Mouse (Mus musculus) forebrain, embryonic 11.5 days (tissue): Measurements from ENCODE around the gene Rundc3a. TPM values are rescaled to one million over a fixed set of nuclear protein-coding genes. Genes with fewer than 3 reads are reported as not detected.
A peak's percentile ranks its signal among the peaks of the same experiment; 100 is the strongest.
"Not testable (repeated sequence)": the region's sequence is repeated elsewhere in the genome, so short reads cannot be mapped to it uniquely, and the experiment has no call there.

ENCODE experiments used
- ATAC-seq: fragments of 200-750 bp; cut with Nextera tagmentation; replicated peaks from 2 replicates; pipeline ENCODE4 v1.8.0; 2017; ENCODE audit warnings: moderate TSS enrichment; ENCODE audit not compliant: low FRiP score
- DNase-seq: peaks from one replicate; pipeline ENCODE4 v3.0.0-alpha.2; 2017; ENCODE audit warnings: low spot score
- H3K27ac ChIP-seq: fragments of 300-500 bp; sonication (generic); 2 replicates; pipeline ENCODE4 v1.5.1; 2014; ENCODE audit warnings: low read depth, low read length
- H3K27me3 ChIP-seq: fragments of 300-500 bp; sonication (generic); 2 replicates; pipeline ENCODE4 v1.6.1; 2014; ENCODE audit warnings: mild to moderate bottlenecking, low read length, mixed read lengths; ENCODE audit not compliant: control insufficient read depth, insufficient read depth
- H3K36me3 ChIP-seq: fragments of 300-500 bp; sonication (generic); 2 replicates; pipeline ENCODE4 v1.6.1; 2014; ENCODE audit warnings: mild to moderate bottlenecking, low read length, moderate library complexity, mixed read lengths; ENCODE audit not compliant: control insufficient read depth, insufficient read depth
- H3K4me1 ChIP-seq: fragments of 300-500 bp; sonication (generic); replicated peaks from 2 replicates; pipeline ENCODE4 v1.6.1; 2014; ENCODE audit warnings: low read length, mixed read lengths; ENCODE audit not compliant: control insufficient read depth, insufficient read depth
- H3K4me2 ChIP-seq: fragments of 300-500 bp; sonication (generic); 2 replicates; pipeline ENCODE4 v1.6.1; 2014; ENCODE audit warnings: low read depth, mild to moderate bottlenecking, low read length, moderate library complexity, mixed read lengths; ENCODE audit not compliant: severe bottlenecking
- H3K4me3 ChIP-seq: fragments of 300-500 bp; sonication (generic); 2 replicates; pipeline ENCODE4 v1.5.1; 2014; ENCODE audit warnings: low read depth, low read length
- H3K9ac ChIP-seq: fragments of 300-500 bp; sonication (generic); 2 replicates; pipeline ENCODE4 v1.6.1; 2014; ENCODE audit warnings: low read length
- H3K9me3 ChIP-seq: fragments of 300-500 bp; sonication (generic); 2 replicates; pipeline ENCODE4 v1.6.1; 2016; ENCODE audit warnings: low read length, mixed read lengths; ENCODE audit not compliant: control insufficient read depth
- WGBS: fragments of 180-500 bp; shearing (Covaris S2); extraction: QIAGEN DNeasy Blood & Tissue Kit; methylation state at CpG from one replicate; pipeline ENCODE4 v1.1.7; 2014; 5-methylcytosine and 5-hydroxymethylcytosine counted together
- polyA plus RNA-seq: library from polyadenylated mRNA; unstranded; fragments of >200 nt; fragmentation: Nextera tagmentation; extraction: Ambion mirVana; gene quantifications from 2 replicates; pipeline ENCODE4 v1.2.1, GENCODE M21; 2014

Rundc3a gene
- polyA plus RNA-seq, 1 experiment from 2014 or later: 35.4 TPM

- DNase-seq: peak; percentile 44
- WGBS: 55% methylated on average over 4 of the region's 4 CpGs
- Histone ChIP-seq H3K9me3 (no peaks in the 10 kb centered on the region), H3K27ac (no peak overlapping the region), H3K36me3 (no peaks in the 10 kb centered on the region), H3K4me2 (no peak overlapping the region), H3K4me1 (no peaks in the 10 kb centered on the region; the same call in 1 of the 2 replicates), H3K9ac (no peak overlapping the region), H3K4me3 (no peak overlapping the region), H3K27me3 (no peaks in the 10 kb centered on the region)
- no peak for ATAC-seq
Observed at GRCm38 (mm10) chr11:102381341-102382100, 11.7 kb upstream of the Rundc3a start.

GRCm38 (mm10) chr11:102382794-102383193, 10.4 kb upstream of the Rundc3a start:
- Histone ChIP-seq H3K9me3 (no peaks in the 10 kb centered on the region), H3K36me3 (no peaks in the 10 kb centered on the region), H3K4me2 (no peak overlapping the region), H3K4me1 (no peaks in the 10 kb centered on the region), H3K9ac (no peak overlapping the region), H3K27me3 (no peaks in the 10 kb centered on the region), H3K4me3 (no peak overlapping the region), H3K27ac (no peak overlapping the region)
- DNase-seq: no peak
- WGBS: 87% methylated on average over 3 of the region's 3 CpGs
- ATAC-seq: no peak

- H3K27ac ChIP-seq: no peak overlapping the region
- ATAC-seq: no peak
- H3K4me2 ChIP-seq: no peak overlapping the region
- H3K4me1 ChIP-seq: no peaks in the 10 kb centered on the region
- 91% methylated on average over 1 of the region's 1 CpGs for WGBS
- no peaks in the 10 kb centered on the region for H3K9me3 ChIP-seq
- no peaks in the 10 kb centered on the region for H3K27me3 ChIP-seq
- no peak overlapping the region for H3K9ac ChIP-seq
- DNase-seq: peak; percentile 43
- H3K4me3 ChIP-seq: no peak overlapping the region
- no peaks in the 10 kb centered on the region for H3K36me3 ChIP-seq
Observed at GRCm38 (mm10) chr11:102383365-102384136, 9.7 kb upstream of the Rundc3a start.

GRCm38 (mm10) chr11:102384418-102384817, 8.8 kb upstream of the Rundc3a start:
- no peak for ATAC-seq
- Histone ChIP-seq H3K27me3 (no peaks in the 10 kb centered on the region), H3K9ac (no peak overlapping the region), H3K36me3 (no peaks in the 10 kb centered on the region), H3K4me1 (no peaks in the 10 kb centered on the region), H3K9me3 (no peaks in the 10 kb centered on the region), H3K4me2 (no peak overlapping the region), H3K4me3 (no peak overlapping the region), H3K27ac (no peak overlapping the region)
- 83% methylated on average over 2 of the region's 2 CpGs for WGBS
- no peak for DNase-seq

- ATAC-seq (no peak), DNase-seq (no peak)
- Histone ChIP-seq H3K27ac (no peak overlapping the region), H3K4me2 (no peak overlapping the region), H3K4me3 (no peak overlapping the region), H3K9ac (no peak overlapping the region), H3K4me1 (no peaks in the 10 kb centered on the region), H3K36me3 (no peaks in the 10 kb centered on the region), H3K9me3 (no peaks in the 10 kb centered on the region), H3K27me3 (no peaks in the 10 kb centered on the region)
- 62% methylated on average over 4 of the region's 4 CpGs for WGBS
Observed at GRCm38 (mm10) chr11:102385075-102385474, 8.1 kb upstream of the Rundc3a start.

- Histone ChIP-seq H3K4me1 (no peaks in the 10 kb centered on the region), H3K36me3 (no peaks in the 10 kb centered on the region), H3K9me3 (no peaks in the 10 kb centered on the region), H3K4me2 (no peak overlapping the region), H3K4me3 (no peak overlapping the region), H3K27me3 (no peaks in the 10 kb centered on the region), H3K9ac (no peak overlapping the region), H3K27ac (no peak overlapping the region)
- no peak for ATAC-seq
- 68% methylated on average over 5 of the region's 5 CpGs for WGBS
- DNase-seq: no peak
Observed at GRCm38 (mm10) chr11:102386121-102386520, 7.1 kb upstream of the Rundc3a start.

- whole genome bisulfite sequencing: 92% methylated on average over 4 of the region's 5 CpGs
- DNase-seq, H3K9ac ChIP-seq, H3K36me3 ChIP-seq, H3K4me3 ChIP-seq, H3K9me3 ChIP-seq, H3K27ac ChIP-seq, H3K27me3 ChIP-seq, H3K4me2 ChIP-seq, ATAC-seq, H3K4me1 ChIP-seq: not testable (repeated sequence)
Observed at GRCm38 (mm10) chr11:102389436-102389835, 3.8 kb upstream of the Rundc3a start.

GRCm38 (mm10) chr11:102392441-102393237, 564 bp upstream of the Rundc3a start:
- Histone ChIP-seq H3K27me3 (no peaks in the 10 kb centered on the region), H3K27ac (peak overlapping the region; percentile 60), H3K4me3 (peak overlapping the region; percentile 51), H3K36me3 (no peaks in the 10 kb centered on the region), H3K9ac (peak overlapping the region; percentile 47), H3K9me3 (no peaks in the 10 kb centered on the region), H3K4me1 (peaks cover 23% of the 10 kb centered on the region), H3K4me2 (peak overlapping the region; percentile 84)
- ATAC-seq (no peak; the same call in none of the 2 replicates), DNase-seq (no peak)
- WGBS: 19% methylated on average over 15 of the region's 15 CpGs
